Mouse (Mus musculus): ENCODE measurements around the gene Psmb1.
A peak's percentile ranks its signal among the peaks of the same experiment; 100 is the strongest.
"Not testable (repeated sequence)": the region's sequence is repeated elsewhere in the genome, so short reads cannot be mapped to it uniquely, and the experiment has no call there.

Psmb1 gene

GRCm38 (mm10) chr17:15499656-15500394, at the start of gene Psmb1, which contains the start of gene Tbp:
Gene Psmb1, minus strand, starts transcription at chr17:15499751.
Gene Tbp, plus strand, starts transcription at chr17:15499888.
- DNase-seq (ENCODE audit: low read depth, low spot score) = peak; percentile 98

GRCm38 (mm10) chr17:15546440-15546839, 46.9 kb upstream of the Psmb1 start:
- no peak for DNase-seq (ENCODE audit: low read depth, low spot score)

- not testable (repeated sequence) for DNase-seq (ENCODE audit: low read depth, low spot score)
Measured at GRCm38 (mm10) chr17:15543868-15544267, 44.3 kb upstream of the Psmb1 start.

- no peak for DNase-seq (ENCODE audit: low read depth, low spot score)
Measured at GRCm38 (mm10) chr17:15540309-15540708, 40.8 kb upstream of the Psmb1 start.

GRCm38 (mm10) chr17:15536457-15536904, 36.9 kb upstream of the Psmb1 start:
- peak; percentile 25 for DNase-seq (ENCODE audit: low read depth, low spot score)

GRCm38 (mm10) chr17:15535943-15536342, 36.4 kb upstream of the Psmb1 start:
- DNase-seq (ENCODE audit: low read depth, low spot score) = peak; percentile 47

GRCm38 (mm10) chr17:15535162-15535800, 35.7 kb upstream of the Psmb1 start:
- peak; percentile 8 for DNase-seq (ENCODE audit: low read depth, low spot score)

- DNase-seq (ENCODE audit: low read depth, low spot score) = peak; percentile 72
Measured at GRCm38 (mm10) chr17:15530141-15530540, 30.6 kb upstream of the Psmb1 start.

GRCm38 (mm10) chr17:15528887-15529286, 29.3 kb upstream of the Psmb1 start:
- no peak for DNase-seq (ENCODE audit: low read depth, low spot score)

- no peak for DNase-seq (ENCODE audit: low read depth, low spot score)
Measured at GRCm38 (mm10) chr17:15527811-15528136, 28.2 kb upstream of the Psmb1 start.

- DNase-seq (ENCODE audit: low read depth, low spot score) = peak; percentile 95
Measured at GRCm38 (mm10) chr17:15526986-15527810, 27.6 kb upstream of the Psmb1 start, which contains the start of gene Pdcd2. Gene Pdcd2, minus strand, starts transcription at chr17:15527301.

GRCm38 (mm10) chr17:15526304-15526703, 26.8 kb upstream of the Psmb1 start:
- DNase-seq (ENCODE audit: low read depth, low spot score) = peak; percentile 14

- peak; percentile 34 for DNase-seq (ENCODE audit: low read depth, low spot score)
Measured at GRCm38 (mm10) chr17:15518766-15519165, 19.2 kb upstream of the Psmb1 start.

- DNase-seq (ENCODE audit: low read depth, low spot score) = peak; percentile 18
Measured at GRCm38 (mm10) chr17:15518186-15518585, 18.6 kb upstream of the Psmb1 start.

GRCm38 (mm10) chr17:15517776-15518175, 18.2 kb upstream of the Psmb1 start:
- DNase-seq (ENCODE audit: low read depth, low spot score) = no peak

GRCm38 (mm10) chr17:15510694-15511093, 11.1 kb upstream of the Psmb1 start:
- no peak for DNase-seq (ENCODE audit: low read depth, low spot score)

- DNase-seq (ENCODE audit: low read depth, low spot score) = no peak
Measured at GRCm38 (mm10) chr17:15498753-15499113, 818 bp downstream of the Psmb1 start.

GRCm38 (mm10) chr17:15497882-15498752, 1.4 kb downstream of the Psmb1 start:
- DNase-seq (ENCODE audit: low read depth, low spot score) = peak; percentile 95

GRCm38 (mm10) chr17:15490542-15490941, 9.0 kb downstream of the Psmb1 start:
- DNase-seq (ENCODE audit: low read depth, low spot score) = no peak

GRCm38 (mm10) chr17:15472671-15473070, 26.9 kb downstream of the Psmb1 start:
- DNase-seq (ENCODE audit: low read depth, low spot score) = peak; percentile 20

GRCm38 (mm10) chr17:15467669-15468068, 31.9 kb downstream of the Psmb1 start:
- peak; percentile 81 for DNase-seq (ENCODE audit: low read depth, low spot score)

Measured in CD4-positive, CD25-positive, alpha-beta regulatory T cell, adult 2 months (primary cell).